Mouse (Mus musculus): ENCODE results near the gene Olfr398.

The Olfr398 gene

DNA sequence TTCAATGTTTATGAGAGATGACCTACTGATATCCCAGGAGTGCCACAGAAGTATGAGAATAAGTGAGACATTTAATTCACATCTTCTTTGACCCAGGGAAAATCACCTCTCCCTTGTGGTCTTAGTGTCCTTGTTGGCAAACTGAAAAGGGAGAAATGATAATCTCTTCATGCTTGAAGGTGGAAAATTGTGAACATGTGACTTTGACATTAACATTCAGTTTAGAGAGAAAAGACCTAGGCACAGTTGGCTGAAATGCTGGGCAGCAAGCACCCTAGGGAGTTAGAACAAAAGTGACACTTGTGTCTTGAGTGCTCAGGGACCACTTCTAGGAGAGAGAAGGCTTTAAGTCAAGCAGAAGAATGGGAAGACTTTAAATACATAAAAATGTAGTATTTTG lies at the start of gene Olfr398:
Olfr398 (minus strand) TSS at position 101 of the 400 bp plus-strand sequence.
- DNase-seq (ENCODE audit: extremely low read depth, low read depth, low spot score), result no peak

DNA sequence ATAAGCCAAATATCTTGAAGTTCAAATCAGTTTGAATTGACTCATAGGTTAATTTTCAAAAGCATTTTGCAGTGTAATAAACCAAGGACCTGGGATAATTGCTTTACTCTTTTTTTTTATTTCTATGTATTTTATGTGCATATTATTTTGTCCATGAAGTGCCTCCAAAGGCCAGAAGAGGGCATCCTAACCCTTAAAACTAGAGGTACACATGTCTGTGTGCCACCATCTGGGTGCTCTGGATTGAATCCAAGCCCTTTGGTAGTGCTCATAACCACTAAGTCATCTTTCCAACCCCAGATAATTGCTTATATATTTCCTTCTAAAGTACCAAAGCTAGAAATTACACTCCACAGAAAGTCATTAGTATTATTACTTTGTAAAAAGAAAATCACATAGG lies 2.9 kb upstream of the Olfr398 start:
- no peak for DNase-seq (ENCODE audit: extremely low read depth, low read depth, low spot score)

- no peak for DNase-seq (ENCODE audit: extremely low read depth, low read depth, low spot score)
These were observed 29.7 kb downstream of the Olfr398 start, which contains the start of gene Olfr397 for GRCm38 (mm10) chr11:73960517-73960916. TSS of gene Olfr397 (plus strand) at chr11:73960817.

DNA sequence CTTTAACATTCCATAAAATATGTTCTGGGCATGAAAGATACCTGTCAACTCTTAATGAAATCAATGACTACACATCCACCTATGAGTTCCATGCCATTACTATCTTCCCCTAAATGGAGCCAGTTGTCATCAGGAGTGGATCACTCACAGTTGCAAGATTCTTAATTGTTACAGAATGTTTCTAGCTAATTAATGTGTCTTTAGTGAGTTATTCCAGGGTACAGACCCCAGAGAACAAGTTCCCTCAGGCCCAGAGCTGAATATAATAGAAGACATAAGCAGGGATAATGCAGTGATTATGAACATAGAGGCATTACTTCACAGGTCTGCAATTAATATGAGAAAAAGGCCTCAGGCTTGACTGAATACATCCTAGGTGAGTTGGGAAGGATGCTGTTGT lies 53.8 kb downstream of the Olfr398 start, which contains the start of gene Olfr23:
Olfr23 (plus strand) TSS at position 301 of the 400 bp plus-strand sequence.
- no peak for DNase-seq (ENCODE audit: extremely low read depth, low read depth, low spot score)
